ENCODE assay signal across 18 mouse cellular contexts in genomic region chr14:30329109-30329508, GRCm38 (mm10).
"Had no signal": no experiment of that assay in that cellular context is flagged by ENCODE, and none has a peak within 500 bp of the region (broad histone marks: within the 10 kb centered on the region; RNA-seq: fewer than 3 reads in every experiment).

No protein-coding gene starts in this region.

- ATAC-seq: intestine, embryonic 15.5 days; lung, postnatal 0 days; midbrain, embryonic 16.5 days had no signal

- H3K27me3 ChIP-seq: intestine, embryonic 15.5 days; limb, embryonic 13.5 days; midbrain, embryonic 12.5 days; neural tube, embryonic 13.5 days; stomach, embryonic 15.5 days had no signal

- H3K9me3 ChIP-seq: intestine, embryonic 15.5 days; limb, embryonic 13.5 days; megakaryocyte, embryonic 14.5 days; midbrain, embryonic 12.5 days; neural tube, embryonic 13.5 days; stomach, embryonic 15.5 days had no signal

- H3K4me3 ChIP-seq: intestine, embryonic 15.5 days; limb, embryonic 13.5 days; megakaryocyte, embryonic 14.5 days; midbrain, embryonic 12.5 days; neural tube, embryonic 13.5 days; stomach, embryonic 15.5 days had no signal

- H3K4me1 ChIP-seq: megakaryocyte, embryonic 14.5 days; midbrain, embryonic 12.5 days had no signal

- H3K36me3 ChIP-seq: intestine, embryonic 15.5 days; limb, embryonic 13.5 days; midbrain, embryonic 12.5 days; neural tube, embryonic 13.5 days; stomach, embryonic 15.5 days had no signal

- H3K27ac ChIP-seq: intestine, embryonic 15.5 days; limb, embryonic 13.5 days; midbrain, embryonic 12.5 days; neural tube, embryonic 13.5 days; stomach, embryonic 15.5 days had no signal

- H3K9ac ChIP-seq: intestine, embryonic 15.5 days; limb, embryonic 13.5 days; midbrain, embryonic 12.5 days; neural tube, embryonic 13.5 days; stomach, embryonic 15.5 days had no signal

- DNase-seq: kidney, adult 18-20 months; kidney, postnatal 10 days; kidney, postnatal 4 days; left cerebral cortex, postnatal 4 days; lung, adult 18-20 months; lung, postnatal 4 days; retina, postnatal 1 day; right cerebral cortex, postnatal 4 days; thymus, adult 2 months; thymus, postnatal 25 days had no signal

- H3K4me2 ChIP-seq: intestine, embryonic 15.5 days; limb, embryonic 13.5 days; midbrain, embryonic 12.5 days; neural tube, embryonic 13.5 days; stomach, embryonic 15.5 days had no signal
